Mouse (Mus musculus) neural tube, embryonic 12.5 days (tissue): ENCODE measurements around the gene Mier1. TPM values are rescaled to one million over a fixed set of nuclear protein-coding genes. Genes with fewer than 3 reads are reported as not detected.
"Not testable (repeated sequence)": the region's sequence is repeated elsewhere in the genome, so short reads cannot be mapped to it uniquely, and the experiment has no call there.

Source experiments
- ATAC-seq: fragments of 200-750 bp; cut with Nextera tagmentation; 2 replicates; pipeline ENCODE4 v1.8.0; 2017; ENCODE audit warnings: low read depth, mild to moderate bottlenecking, moderate TSS enrichment, moderate library complexity; ENCODE audit not compliant: low FRiP score
- H3K27ac ChIP-seq: fragments of 300-500 bp; sonication (generic); 2 replicates; pipeline ENCODE4 v1.5.1; 2016
- H3K27me3 ChIP-seq: fragments of 300-500 bp; sonication (generic); replicated peaks from 2 replicates; pipeline ENCODE4 v1.6.1; 2016; ENCODE audit warnings: mild to moderate bottlenecking
- H3K36me3 ChIP-seq: fragments of 300-500 bp; sonication (generic); 2 replicates; pipeline ENCODE4 v1.6.1; 2016; ENCODE audit warnings: mild to moderate bottlenecking
- H3K4me1 ChIP-seq: fragments of 300-500 bp; sonication (generic); 2 replicates; pipeline ENCODE4 v1.6.1; 2016
- H3K4me2 ChIP-seq: fragments of 300-500 bp; sonication (generic); replicated peaks from 2 replicates; pipeline ENCODE4 v1.6.1; 2016; ENCODE audit warnings: mild to moderate bottlenecking
- H3K4me3 ChIP-seq: fragments of 300-500 bp; sonication (generic); 2 replicates; pipeline ENCODE4 v1.5.1; 2016
- H3K9ac ChIP-seq: fragments of 300-500 bp; sonication (generic); 2 replicates; pipeline ENCODE4 v1.6.1; 2016; ENCODE audit warnings: mild to moderate bottlenecking
- H3K9me3 ChIP-seq: fragments of 300-500 bp; sonication (generic); 2 replicates; pipeline ENCODE4 v1.6.1; 2016; ENCODE audit warnings: mild to moderate bottlenecking
- WGBS: fragments of 180-500 bp; shearing (Covaris S2); methylation state at CpG from one replicate; pipeline ENCODE4 v1.1.7; 2016; 5-methylcytosine and 5-hydroxymethylcytosine counted together
- polyA plus RNA-seq: library from polyadenylated mRNA; unstranded; fragments of >200 nt; fragmentation: Nextera tagmentation; extraction: Ambion mirVana; gene quantifications from 2 replicates; pipeline ENCODE4 v1.2.1, GENCODE M21; 2016

Mier1 gene
- polyA plus RNA-seq, 1 experiment from 2014 or later: 33.6 TPM

- Histone ChIP-seq H3K4me3 (peak overlapping the region; percentile 90), H3K4me2 (peak overlapping the region; percentile 67), H3K4me1 (peaks cover 18% of the 10 kb centered on the region), H3K27me3 (no peaks in the 10 kb centered on the region), H3K9ac (peak overlapping the region; percentile 86), H3K27ac (no peak overlapping the region), H3K36me3 (no peaks in the 10 kb centered on the region), H3K9me3 (no peaks in the 10 kb centered on the region)
- no peak for ATAC-seq
- WGBS: 20% methylated on average over 4 of the region's 4 CpGs
These were observed 5.8 kb downstream of the Mier1 start for GRCm38 (mm10) chr4:103120028-103120384.

DNA sequence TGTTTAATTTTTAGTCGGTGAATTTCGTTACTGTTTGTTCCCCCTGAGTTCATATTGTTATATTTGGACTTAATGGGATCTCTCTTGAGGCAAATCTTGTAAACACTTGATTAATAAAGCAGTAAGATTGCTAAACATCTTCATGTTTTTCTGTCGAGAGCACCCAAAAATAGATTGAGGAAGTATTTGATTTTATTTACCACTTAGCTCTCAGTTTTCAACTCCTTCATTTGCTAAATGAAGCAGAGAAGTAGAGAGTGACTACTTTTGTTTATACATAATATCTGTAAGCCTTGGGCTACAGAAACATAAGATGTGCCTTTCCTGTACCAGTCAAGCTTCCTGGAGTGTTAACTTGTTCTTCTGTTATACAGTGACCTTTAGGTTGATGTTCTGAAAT lies 6.2 kb downstream of the Mier1 start:
- ATAC-seq: no peak
- Histone ChIP-seq H3K27ac (no peak overlapping the region), H3K4me2 (peak overlapping the region; percentile 67), H3K36me3 (no peaks in the 10 kb centered on the region), H3K9me3 (no peaks in the 10 kb centered on the region), H3K4me3 (peak overlapping the region; percentile 90; the same call in 1 of the 2 replicates), H3K27me3 (no peaks in the 10 kb centered on the region), H3K9ac (peak overlapping the region; percentile 86; the same call in 1 of the 2 replicates), H3K4me1 (peaks cover 15% of the 10 kb centered on the region)
- WGBS: 54% methylated on average over 3 of the region's 3 CpGs

- Histone ChIP-seq H3K27ac (no peak overlapping the region), H3K9ac (no peak overlapping the region), H3K36me3 (no peaks in the 10 kb centered on the region), H3K27me3 (no peaks in the 10 kb centered on the region), H3K4me2 (peak overlapping the region; percentile 67), H3K9me3 (no peaks in the 10 kb centered on the region), H3K4me3 (no peak overlapping the region), H3K4me1 (peaks cover 12% of the 10 kb centered on the region)
- no peak for ATAC-seq
- WGBS: 86% methylated on average over 9 of the region's 9 CpGs
These were observed 6.7 kb downstream of the Mier1 start for GRCm38 (mm10) chr4:103120874-103121389.

- no peaks in the 10 kb centered on the region for H3K9me3 ChIP-seq
- H3K4me1 ChIP-seq: peaks cover 12% of the 10 kb centered on the region
- no peak overlapping the region for H3K4me2 ChIP-seq
- no peaks in the 10 kb centered on the region for H3K27me3 ChIP-seq
- 61% methylated on average over 2 of the region's 2 CpGs for WGBS
- no peaks in the 10 kb centered on the region for H3K36me3 ChIP-seq
- no peak overlapping the region for H3K9ac ChIP-seq
- no peak overlapping the region for H3K27ac ChIP-seq
- ATAC-seq: no peak
- H3K4me3 ChIP-seq: no peak overlapping the region
These were observed 8.9 kb downstream of the Mier1 start for GRCm38 (mm10) chr4:103123086-103123485.

DNA sequence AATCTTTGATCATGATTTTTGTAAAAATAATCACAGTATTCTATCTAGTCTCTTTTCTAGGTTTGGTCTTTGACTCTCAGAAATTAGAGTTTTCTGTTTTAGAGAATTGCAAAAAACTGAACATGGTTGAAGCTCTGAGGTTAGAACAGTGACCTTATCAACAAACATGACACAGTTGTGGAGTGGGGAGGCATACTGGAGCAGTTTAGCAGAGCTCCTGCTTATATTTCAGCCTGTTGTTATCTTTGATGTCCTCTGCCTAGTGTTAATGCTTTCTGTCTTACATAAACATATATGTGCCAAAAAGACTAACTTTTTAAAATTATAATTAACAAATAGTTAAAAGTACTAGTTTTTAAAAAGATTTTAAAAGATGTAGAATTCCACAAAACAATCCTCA lies 9.4 kb downstream of the Mier1 start:
- Histone ChIP-seq H3K9me3 (no peaks in the 10 kb centered on the region), H3K27ac (no peak overlapping the region), H3K4me1 (peaks cover 11% of the 10 kb centered on the region), H3K4me2 (no peak overlapping the region), H3K36me3 (no peaks in the 10 kb centered on the region), H3K27me3 (no peaks in the 10 kb centered on the region), H3K9ac (no peak overlapping the region), H3K4me3 (no peak overlapping the region)
- no peak for ATAC-seq

- Histone ChIP-seq H3K9ac (no peak overlapping the region), H3K9me3 (no peaks in the 10 kb centered on the region), H3K36me3 (peaks cover 3% of the 10 kb centered on the region; the same call in 1 of the 2 replicates), H3K4me2 (no peak overlapping the region), H3K4me1 (no peaks in the 10 kb centered on the region), H3K27ac (no peak overlapping the region), H3K27me3 (no peaks in the 10 kb centered on the region), H3K4me3 (no peak overlapping the region)
- WGBS: 96% methylated on average over 4 of the region's 4 CpGs
- no peak for ATAC-seq
These were observed 12.3 kb downstream of the Mier1 start for GRCm38 (mm10) chr4:103126533-103126932.

GRCm38 (mm10) chr4:103136946-103137345 lies 22.8 kb downstream of the Mier1 start:
- 95% methylated on average over 1 of the region's 1 CpGs for WGBS

DNA sequence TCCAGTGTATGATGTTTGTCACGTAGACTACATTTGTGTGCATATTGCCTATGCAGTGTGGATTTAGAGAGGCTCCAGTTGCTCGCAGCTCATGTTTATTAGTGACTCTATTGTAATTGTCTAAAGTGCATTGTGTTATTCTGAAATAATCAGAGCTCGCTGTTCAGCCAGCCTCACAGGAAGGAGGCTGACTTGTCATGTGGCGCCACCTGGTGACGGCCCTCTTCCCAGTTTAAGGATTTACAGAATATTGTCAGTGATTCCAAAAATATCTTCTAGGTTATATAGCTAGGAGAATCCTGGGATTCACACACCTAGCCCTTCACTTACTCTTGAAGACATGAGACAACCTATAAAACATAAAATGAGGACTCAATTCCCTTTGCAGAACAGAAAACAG lies 32.1 kb downstream of the Mier1 start:
- Histone ChIP-seq H3K9me3 (no peaks in the 10 kb centered on the region), H3K27me3 (no peaks in the 10 kb centered on the region), H3K36me3 (peaks cover 38% of the 10 kb centered on the region), H3K27ac (no peak overlapping the region), H3K4me2 (no peak overlapping the region), H3K4me1 (no peaks in the 10 kb centered on the region), H3K9ac (no peak overlapping the region), H3K4me3 (no peak overlapping the region)
- 50% methylated on average over 5 of the region's 5 CpGs for WGBS
- ATAC-seq: no peak

More at GRCm38 (mm10) chr4:103136946-103137345, 22.8 kb downstream of the Mier1 start:
- Histone ChIP-seq H3K4me2 (no peak overlapping the region), H3K9me3 (no peaks in the 10 kb centered on the region), H3K4me1 (no peaks in the 10 kb centered on the region), H3K36me3 (peaks cover 12% of the 10 kb centered on the region), H3K27ac (no peak overlapping the region), H3K4me3 (no peak overlapping the region), H3K27me3 (no peaks in the 10 kb centered on the region), H3K9ac (no peak overlapping the region)
- ATAC-seq: no peak

DNA sequence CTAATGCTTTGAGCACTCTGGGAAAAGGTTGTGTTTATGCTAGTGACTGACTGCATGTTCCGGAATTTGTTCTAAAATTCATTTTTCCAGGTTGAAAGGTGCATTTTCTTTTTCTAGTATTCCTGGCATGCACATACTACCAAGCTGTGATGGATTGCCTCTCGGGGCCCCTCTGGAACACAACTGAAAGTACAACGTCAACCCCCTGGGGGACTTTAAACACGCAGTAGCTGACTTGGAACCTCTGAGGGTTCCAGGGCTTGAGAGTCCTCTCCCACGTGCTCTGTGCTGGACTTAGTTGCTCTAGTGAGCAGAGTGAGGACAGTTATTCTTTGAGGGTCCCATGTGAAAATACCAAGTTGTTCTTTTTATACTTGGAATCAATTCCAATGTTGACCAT lies 37.8 kb downstream of the Mier1 start:
- no peak for ATAC-seq
- no peak overlapping the region for H3K9ac ChIP-seq

GRCm38 (mm10) chr4:103158781-103159180 lies 44.6 kb downstream of the Mier1 start:
- Histone ChIP-seq H3K27ac (no peak overlapping the region), H3K4me3 (no peak overlapping the region), H3K4me2 (no peak overlapping the region), H3K36me3 (peaks cover 46% of the 10 kb centered on the region), H3K9ac (no peak overlapping the region), H3K4me1 (no peaks in the 10 kb centered on the region), H3K27me3 (no peaks in the 10 kb centered on the region), H3K9me3 (no peaks in the 10 kb centered on the region)
- 91% methylated on average over 4 of the region's 4 CpGs for WGBS
- ATAC-seq: no peak

More for the DNA sequence above, 37.8 kb downstream of the Mier1 start:
- Histone ChIP-seq H3K27me3 (no peaks in the 10 kb centered on the region), H3K36me3 (peaks cover 57% of the 10 kb centered on the region), H3K4me1 (no peaks in the 10 kb centered on the region), H3K4me3 (no peak overlapping the region), H3K9me3 (no peaks in the 10 kb centered on the region), H3K4me2 (no peak overlapping the region), H3K27ac (no peak overlapping the region)
- WGBS: 86% methylated on average over 5 of the region's 5 CpGs

DNA sequence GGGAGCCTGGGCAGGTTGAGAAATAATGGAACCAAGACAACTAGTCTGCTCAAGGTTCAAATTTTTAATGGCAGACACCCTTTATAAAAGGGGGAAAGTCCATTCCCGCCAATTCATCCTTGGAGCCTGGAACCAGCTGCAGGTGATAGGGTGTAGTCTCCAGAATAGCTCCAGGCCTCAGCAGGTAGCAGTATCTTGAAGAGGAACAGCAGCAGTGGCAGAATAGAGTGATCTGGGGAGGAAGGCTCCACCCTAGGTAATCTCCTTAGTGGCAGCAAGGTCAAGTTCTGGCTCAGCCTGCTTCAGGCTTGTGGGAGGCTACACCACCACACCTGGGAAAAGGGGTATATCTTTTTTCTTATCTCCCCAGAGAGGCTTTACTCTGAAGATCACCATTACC lies 52.0 kb downstream of the Mier1 start:
- H3K9ac ChIP-seq, H3K4me3 ChIP-seq, H3K4me2 ChIP-seq, H3K27me3 ChIP-seq, H3K9me3 ChIP-seq, H3K4me1 ChIP-seq, ATAC-seq, H3K27ac ChIP-seq: not testable (repeated sequence)
- H3K36me3 ChIP-seq: peaks cover 32% of the 10 kb centered on the region
- 84% methylated on average over 1 of the region's 1 CpGs for WGBS

DNA sequence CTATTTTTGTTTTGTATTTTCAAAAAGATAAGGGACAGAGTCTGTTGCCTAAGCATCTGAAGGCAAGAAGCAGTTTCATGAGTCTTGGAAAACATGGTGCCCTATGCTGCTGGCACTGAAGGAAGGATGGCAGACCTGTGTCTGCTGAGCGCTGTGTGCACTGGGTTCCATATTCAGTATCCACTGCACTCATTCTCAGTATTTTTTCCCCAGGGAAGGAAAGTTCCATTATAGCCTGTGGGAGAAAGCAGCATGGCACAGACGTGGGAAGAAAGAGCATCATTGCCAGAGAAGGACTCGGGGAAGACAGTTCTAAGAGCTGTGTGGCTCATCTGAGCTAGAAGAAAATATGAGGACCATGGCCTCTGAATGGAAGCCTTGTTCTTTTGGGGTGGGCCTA lies 57.1 kb downstream of the Mier1 start:
- no peak overlapping the region for H3K4me2 ChIP-seq
- H3K9me3 ChIP-seq: no peaks in the 10 kb centered on the region
- no peak for ATAC-seq
- H3K4me3 ChIP-seq: no peak overlapping the region
- no peaks in the 10 kb centered on the region for H3K27me3 ChIP-seq
- H3K4me1 ChIP-seq: no peaks in the 10 kb centered on the region
- 85% methylated on average over 3 of the region's 3 CpGs for WGBS
- no peak overlapping the region for H3K27ac ChIP-seq
- H3K9ac ChIP-seq: no peak overlapping the region
- H3K36me3 ChIP-seq: peaks cover 30% of the 10 kb centered on the region

- Histone ChIP-seq H3K4me2 (no peak overlapping the region), H3K27me3 (no peaks in the 10 kb centered on the region), H3K4me3 (no peak overlapping the region), H3K36me3 (peaks cover 30% of the 10 kb centered on the region), H3K27ac (no peak overlapping the region), H3K4me1 (0 out of 2 replicates have a peak, but pooled peaks cover 1% of the 10 kb centered on the region), H3K9me3 (no peaks in the 10 kb centered on the region), H3K9ac (no peak overlapping the region)
- no peak for ATAC-seq
- 84% methylated on average over 6 of the region's 6 CpGs for whole genome bisulfite sequencing
These were observed 59.3 kb downstream of the Mier1 start for GRCm38 (mm10) chr4:103173507-103173906.
